In genomic region chr13:74010678-74011077, GRCm38 (mm10) we compare ENCODE assay signal across 10 mouse cellular contexts. TPM values are rescaled to one million over a fixed set of nuclear protein-coding genes. Genes with fewer than 3 reads are reported as not detected.
DNase-seq lines count a peak whose midpoint lies in the region; ATAC-seq and TF ChIP-seq lines count a peak whose summit lies in the region.
"Had no signal": no experiment of that assay in that cellular context is flagged by ENCODE, and none has a peak within 500 bp of the region (broad histone marks: within the 10 kb centered on the region; RNA-seq: fewer than 3 reads in every experiment).

No protein-coding gene starts in this region.

- H3K9ac ChIP-seq in embryonic facial prominence, embryonic 13.5 days: no peak overlapping the region
- H3K9ac ChIP-seq in hindbrain, postnatal 0 days (replicated peaks; ENCODE audit: low read length): peak overlapping the region; percentile 75
- H3K9ac ChIP-seq in midbrain, embryonic 11.5 days (ENCODE audit: low read length): no peak overlapping the region; the same call in 1 of the 2 replicates

- TF ChIP-seq POLR2A in lung, adult 2 months (IDR thresholded peaks at IDR 0.05; ENCODE audit: borderline replicate concordance, extremely low read depth, low read depth, low read length): no peak

- H3K36me3 ChIP-seq in embryonic facial prominence, embryonic 13.5 days: no peaks in the 10 kb centered on the region
- H3K36me3 ChIP-seq in hindbrain, postnatal 0 days (ENCODE audit: insufficient read depth, low read length): no peaks in the 10 kb centered on the region
- no peaks in the 10 kb centered on the region for H3K36me3 ChIP-seq in midbrain, embryonic 11.5 days (ENCODE audit: control insufficient read depth, insufficient read depth, low read length)

- peak overlapping the region; percentile 99 for H3K4me2 ChIP-seq in embryonic facial prominence, embryonic 13.5 days
- peak overlapping the region; percentile 96 for H3K4me2 ChIP-seq in hindbrain, postnatal 0 days (ENCODE audit: low read depth, low read length)
- peak overlapping the region; percentile 98 for H3K4me2 ChIP-seq in midbrain, embryonic 11.5 days

- H3K4me3 ChIP-seq in lung, adult 2 months (replicated peaks; ENCODE audit: extremely low read depth, low read depth, low read length): peak overlapping the region; percentile 72
- peak overlapping the region; percentile 55 for H3K4me3 ChIP-seq in embryonic facial prominence, embryonic 13.5 days
- peak overlapping the region; percentile 69 for H3K4me3 ChIP-seq in hindbrain, postnatal 0 days (ENCODE audit: low read length)
- H3K4me3 ChIP-seq in midbrain, embryonic 11.5 days (ENCODE audit: low read depth, low read length): peak overlapping the region; percentile 50; the same call in 1 of the 2 replicates

- no peak overlapping the region for H3K27ac ChIP-seq in embryonic facial prominence, embryonic 13.5 days
- peak overlapping the region; percentile 90 for H3K27ac ChIP-seq in hindbrain, postnatal 0 days
- no peak overlapping the region for H3K27ac ChIP-seq in midbrain, embryonic 11.5 days (ENCODE audit: low read depth, low read length)

- WGBS in lung, adult 2 months: 12% methylated on average over 3 of the region's 3 CpGs
- 15% methylated on average over 3 of the region's 3 CpGs for WGBS in embryonic facial prominence, embryonic 13.5 days
- 9% methylated on average over 3 of the region's 3 CpGs for WGBS in hindbrain, postnatal 0 days
- WGBS in midbrain, embryonic 11.5 days: 15% methylated on average over 3 of the region's 3 CpGs

- H3K27me3 ChIP-seq in embryonic facial prominence, embryonic 13.5 days: peaks cover 37% of the 10 kb centered on the region
- H3K27me3 ChIP-seq in hindbrain, postnatal 0 days (ENCODE audit: insufficient read depth, low read length): no peaks in the 10 kb centered on the region
- peaks cover 19% of the 10 kb centered on the region; the same call in 1 of the 2 replicates for H3K27me3 ChIP-seq in midbrain, embryonic 11.5 days (ENCODE audit: control insufficient read depth, insufficient read depth, low read length)

- ATAC-seq in embryonic facial prominence, embryonic 13.5 days (ENCODE audit: insufficient number of reproducible peaks, insufficient read depth, low FRiP score, low TSS enrichment, low read depth): no peak
- ATAC-seq in hindbrain, postnatal 0 days: peak; percentile 61
- no peak for ATAC-seq in midbrain, embryonic 11.5 days (ENCODE audit: low FRiP score)
- ATAC-seq: Patski had no signal

- H3K9me3 ChIP-seq in embryonic facial prominence, embryonic 13.5 days: no peaks in the 10 kb centered on the region
- no peaks in the 10 kb centered on the region for H3K9me3 ChIP-seq in hindbrain, postnatal 0 days (ENCODE audit: low read length)
- no peaks in the 10 kb centered on the region for H3K9me3 ChIP-seq in midbrain, embryonic 11.5 days (ENCODE audit: control insufficient read depth, low read length)

- no peaks in the 10 kb centered on the region for H3K4me1 ChIP-seq in lung, adult 2 months (ENCODE audit: control insufficient read depth, insufficient read depth, low read length)
- peaks cover 21% of the 10 kb centered on the region; the same call in 1 of the 2 replicates for H3K4me1 ChIP-seq in embryonic facial prominence, embryonic 13.5 days
- H3K4me1 ChIP-seq in hindbrain, postnatal 0 days (ENCODE audit: insufficient read depth, low read length): peaks cover 12% of the 10 kb centered on the region
- peaks cover 10% of the 10 kb centered on the region; the same call in 1 of the 2 replicates for H3K4me1 ChIP-seq in midbrain, embryonic 11.5 days (ENCODE audit: control insufficient read depth, insufficient read depth, low read length)

- TF ChIP-seq CTCF in lung, adult 2 months (IDR thresholded peaks at IDR 0.05; ENCODE audit: insufficient read depth, low read length): no peak
- TF ChIP-seq CTCF in hindbrain, postnatal 0 days (IDR thresholded peaks at IDR 0.05; ENCODE audit: low read depth): no peak

- no peak for DNase-seq in lung, adult 2 months
- DNase-seq in lung, postnatal 14 days: no peak
- peak; percentile 61 for DNase-seq in hindbrain, postnatal 0 days (ENCODE audit: low spot score)
- DNase-seq in midbrain, embryonic 11.5 days (ENCODE audit: low spot score, missing footprints): no peak
- no peak for DNase-seq in embryo, embryonic 10 days (ENCODE audit: low spot score)
- DNase-seq in urinary bladder, postnatal 25 days (ENCODE audit: low spot score): no peak
- DNase-seq in layer of hippocampus, adult 11-12 months (ENCODE audit: low spot score): no peak

RNA-seq across cellular contexts. Expression of gene Tppp, which starts 1.5 kb away (rescaled TPM):
- 13.2 and 13.4 TPM in 2 replicates for polyA plus RNA-seq in lung, adult 2 months (2012; rRNA removed)
- polyA plus RNA-seq in embryonic facial prominence, embryonic 13.5 days (2015; fragmentation: Nextera tagmentation; extraction: Ambion mirVana): 1.1 and 1.6 TPM in 2 replicates
- total RNA-seq in hindbrain, postnatal 0 days (2014; rRNA removed): 30.9 and 36.6 TPM in 2 replicates
- 8.7 and 8.9 TPM in 2 replicates for polyA plus RNA-seq in hindbrain, postnatal 0 days (2015; fragmentation: Nextera tagmentation; extraction: Ambion mirVana)
- polyA plus RNA-seq in midbrain, embryonic 11.5 days (2014; fragmentation: Nextera tagmentation; extraction: Ambion mirVana): 3.4 and 3.8 TPM in 2 replicates

RNA-seq across cellular contexts. Expression of gene Zdhhc11, which starts 47.0 kb away (rescaled TPM):
- polyA plus RNA-seq in lung, adult 2 months (2012; rRNA removed): not detected in 2 replicates
- not detected in 2 replicates for polyA plus RNA-seq in embryonic facial prominence, embryonic 13.5 days (2015; fragmentation: Nextera tagmentation; extraction: Ambion mirVana)
- not detected in 2 replicates for total RNA-seq in hindbrain, postnatal 0 days (2014; rRNA removed)
- not detected in 2 replicates for polyA plus RNA-seq in hindbrain, postnatal 0 days (2015; fragmentation: Nextera tagmentation; extraction: Ambion mirVana)
- not detected in 2 replicates for polyA plus RNA-seq in midbrain, embryonic 11.5 days (2014; fragmentation: Nextera tagmentation; extraction: Ambion mirVana)
- total RNA-seq: layer of hippocampus, postnatal 10 days had no signal
- polyA plus RNA-seq: Patski had no signal

RNA-seq across cellular contexts. Expression of gene Cep72, which starts 51.4 kb away (rescaled TPM):
- polyA plus RNA-seq in lung, adult 2 months (2012; rRNA removed): 1.2 and 1.3 TPM in 2 replicates
- polyA plus RNA-seq in embryonic facial prominence, embryonic 13.5 days (2015; fragmentation: Nextera tagmentation; extraction: Ambion mirVana): 12.7 and 14.6 TPM in 2 replicates
- total RNA-seq in hindbrain, postnatal 0 days (2014; rRNA removed): 5.3 and 7.0 TPM in 2 replicates
- 5.7 and 7.8 TPM in 2 replicates for polyA plus RNA-seq in hindbrain, postnatal 0 days (2015; fragmentation: Nextera tagmentation; extraction: Ambion mirVana)
- polyA plus RNA-seq in midbrain, embryonic 11.5 days (2014; fragmentation: Nextera tagmentation; extraction: Ambion mirVana): 22.4 and 23.5 TPM in 2 replicates
